Mouse (Mus musculus) spleen, adult 2 months (tissue): Measurements from ENCODE around the gene Olfr834. TPM values are rescaled to one million over a fixed set of nuclear protein-coding genes. Genes with fewer than 3 reads are reported as not detected.

Experiments
- DNase-seq, 2 experiments: peaks; one replicate each; pipeline versions ENCODE4 v3.0.0 to v3.0.0-alpha.2; 2012 to 2021; ENCODE audit warnings: low spot score in 2 of 2, low read depth in 1 of 2
- H3K27ac ChIP-seq: fragments of 200-500 bp; 2 replicates; pipeline ENCODE4 v1.5.1; 2012; ENCODE audit warnings: low read length, inconsistent platforms; ENCODE audit not compliant: insufficient read depth
- H3K27me3 ChIP-seq: fragments of 200-500 bp; 2 replicates; pipeline ENCODE4 v1.6.1; 2012; ENCODE audit warnings: mild to moderate bottlenecking, moderate library complexity, low read length, inconsistent platforms; ENCODE audit not compliant: control insufficient read depth, insufficient read depth
- H3K36me3 ChIP-seq: fragments of 200-500 bp; 2 replicates; pipeline ENCODE4 v1.6.1; 2012; ENCODE audit warnings: mild to moderate bottlenecking, low read length, inconsistent platforms; ENCODE audit not compliant: control insufficient read depth, insufficient read depth
- H3K4me1 ChIP-seq: fragments of 200-500 bp; 2 replicates; pipeline ENCODE4 v1.6.1; 2011; ENCODE audit warnings: inconsistent platforms; ENCODE audit not compliant: control insufficient read depth, insufficient read depth, insufficient read length
- H3K4me3 ChIP-seq: fragments of 200-500 bp; 2 replicates; pipeline ENCODE4 v1.5.1; 2011; ENCODE audit warnings: mild to moderate bottlenecking, inconsistent platforms; ENCODE audit not compliant: insufficient read depth, insufficient read length; ENCODE audit errors: extremely low read depth
- CTCF ChIP-seq: fragments of 200-500 bp; IDR thresholded peaks from 2 replicates; pipeline ENCODE4 v1.5.1; 2011; ENCODE audit warnings: mild to moderate bottlenecking, inconsistent platforms; ENCODE audit not compliant: insufficient read depth, insufficient read length, insufficient replicate concordance; ENCODE audit errors: extremely low read depth
- POLR2A ChIP-seq: fragments of 200-500 bp; IDR thresholded peaks from 2 replicates; pipeline ENCODE4 v1.6.1; 2011; ENCODE audit warnings: low read depth, low read length, inconsistent platforms
- WGBS: fragments of 180-500 bp; shearing (Covaris S2); methylation state at CpG from one replicate; pipeline ENCODE4 v1.1.7; 2018; 5-methylcytosine and 5-hydroxymethylcytosine counted together
- polyA plus RNA-seq: library from polyadenylated mRNA; depleted of rRNA; stranded (reverse); fragments of >200 nt; gene quantifications from 2 replicates; pipeline ENCODE4 v1.2.3, GENCODE M21; 2012; rRNA removed

Gene Olfr834
- polyA plus RNA-seq: not detected in 2 replicates

DNA sequence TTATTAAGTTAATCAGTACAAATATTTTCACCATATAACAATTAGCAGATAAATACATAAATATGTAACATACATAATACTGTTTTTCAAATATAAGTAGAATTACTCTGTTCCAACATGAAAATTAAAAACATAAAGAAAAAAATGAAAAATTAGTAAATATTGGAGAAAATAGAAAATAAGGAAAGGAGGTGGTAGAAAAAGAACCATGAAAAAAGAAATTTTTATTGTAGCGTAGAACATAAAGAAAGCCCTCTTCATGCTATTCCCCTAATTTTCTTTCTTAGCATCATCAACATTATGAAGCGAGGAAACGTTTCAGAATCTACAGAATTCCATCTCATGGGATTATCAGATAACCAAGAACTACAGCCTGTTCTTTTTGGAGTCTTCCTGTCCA, at the start of gene Olfr834:
Gene Olfr834 (plus strand): TSS at position 301 of the 400 bp plus-strand sequence.
- DNase-seq: no peak
- 78% methylated on average over 3 of the region's 3 CpGs for WGBS

DNA sequence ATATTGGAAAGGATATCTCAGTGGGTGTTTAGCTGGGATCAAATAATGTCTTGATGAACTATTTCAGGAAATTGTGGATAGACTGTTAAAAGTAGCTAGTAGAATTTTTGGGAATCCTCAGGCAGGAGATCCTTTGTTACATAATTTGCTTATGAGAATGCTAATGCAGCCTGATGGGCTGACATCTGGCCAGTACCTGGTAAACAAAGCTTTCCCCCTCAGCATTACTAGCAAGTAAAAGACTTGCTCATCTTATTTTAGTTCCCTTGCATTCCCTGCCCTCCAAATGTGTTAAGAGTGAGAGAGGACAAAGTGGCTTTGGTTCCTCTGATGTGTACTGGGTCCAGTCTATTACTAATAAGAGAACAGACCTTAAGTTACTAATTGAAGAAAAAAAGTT, 25.8 kb upstream of the Olfr834 start:
- no peak for TF ChIP-seq POLR2A
- no peak for TF ChIP-seq CTCF
- Histone ChIP-seq H3K27ac (no peak overlapping the region), H3K36me3 (no peaks in the 10 kb centered on the region), H3K27me3 (no peaks in the 10 kb centered on the region), H3K4me3 (no peak overlapping the region), H3K4me1 (no peaks in the 10 kb centered on the region)
- no peak for DNase-seq

More for the DNA sequence above, at the start of gene Olfr834:
- Histone ChIP-seq H3K36me3 (no peaks in the 10 kb centered on the region), H3K4me1 (no peaks in the 10 kb centered on the region), H3K27ac (no peak within 1 kb of the TSS), H3K27me3 (no peaks in the 10 kb centered on the region), H3K4me3 (no peak within 1 kb of the TSS)
- no peak for TF ChIP-seq CTCF

DNA sequence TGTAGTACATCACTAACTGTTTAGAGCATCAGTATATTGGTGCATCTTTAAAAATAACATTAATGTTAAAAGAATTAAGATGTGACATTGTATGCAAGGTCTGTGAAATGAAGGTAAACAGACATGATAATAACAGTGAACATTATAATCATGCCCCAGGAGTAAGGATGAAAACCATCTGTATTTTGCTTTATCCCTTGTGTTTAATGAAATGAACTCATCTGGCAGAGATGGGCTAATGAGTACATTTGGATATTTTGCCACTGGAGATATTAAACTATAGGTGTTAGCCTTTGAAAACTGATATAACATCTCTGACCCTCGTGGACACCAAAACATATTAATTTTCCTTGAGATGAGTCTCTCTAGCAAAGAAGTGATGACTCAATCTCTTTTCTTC, 44.6 kb downstream of the Olfr834 start, which contains the start of gene Olfr835:
Gene Olfr835 (plus strand): TSS at position 301 of the 400 bp plus-strand sequence.
- Histone ChIP-seq H3K4me3 (no peak within 1 kb of the TSS), H3K4me1 (no peaks in the 10 kb centered on the region), H3K36me3 (no peaks in the 10 kb centered on the region), H3K27ac (no peak within 1 kb of the TSS), H3K27me3 (no peaks in the 10 kb centered on the region)
- TF ChIP-seq POLR2A (no peak), CTCF (no peak)
- DNase-seq: no peak
- WGBS: 32% methylated on average over 1 of the region's 1 CpGs

Other genes with a start within 250 kb of the Olfr834 start
- gene Olfr24, start 224.0 kb upstream of the Olfr834 start, polyA plus RNA-seq: not detected in 2 replicates
- gene Olfr828, start 168.5 kb upstream of the Olfr834 start, polyA plus RNA-seq: not detected in 2 replicates
- gene Olfr829, start 133.1 kb upstream of the Olfr834 start, polyA plus RNA-seq: not detected in 2 replicates
- gene Olfr830, start 113.3 kb upstream of the Olfr834 start, polyA plus RNA-seq: not detected in 2 replicates
- not detected in 2 replicates for gene Olfr832, start 50.9 kb upstream of the Olfr834 start, polyA plus RNA-seq
- gene Olfr835, start 44.7 kb downstream of the Olfr834 start, polyA plus RNA-seq: not detected in 2 replicates
- not detected in 2 replicates for gene Olfr836, start 132.4 kb downstream of the Olfr834 start, polyA plus RNA-seq
- not detected in 2 replicates for gene Olfr837, start 148.3 kb downstream of the Olfr834 start, polyA plus RNA-seq
- gene Olfr839-ps1, start 189.3 kb downstream of the Olfr834 start, polyA plus RNA-seq: not detected in 2 replicates